Mouse (Mus musculus): ENCODE results near the gene Angptl7. TPM values are rescaled to one million over a fixed set of nuclear protein-coding genes. Genes with fewer than 3 reads are reported as not detected.

Gene Angptl7
- polyA plus RNA-seq, 1 experiment from 2014 or later = 0.43 TPM

- H3K9me3 ChIP-seq (replicated peaks; ENCODE audit: control insufficient read depth, low read length, poor library complexity, severe bottlenecking) = no peaks in the 10 kb centered on the region
- H3K4me1 ChIP-seq (ENCODE audit: control insufficient read depth, insufficient read depth, low read length) = peaks cover 42% of the 10 kb centered on the region
- ATAC-seq = peak; percentile 97
- under 1% methylated on average over 56 of the region's 56 CpGs for WGBS
- H3K27ac ChIP-seq (ENCODE audit: low read length) = peak within 1 kb of the TSS; percentile 82
- peaks cover 11% of the 10 kb centered on the region; the same call in 1 of the 2 replicates for H3K36me3 ChIP-seq (ENCODE audit: control insufficient read depth, insufficient read depth, low read length)
- H3K4me3 ChIP-seq (ENCODE audit: low read depth, low read length) = peak within 1 kb of the TSS; percentile 87
- H3K4me2 ChIP-seq (ENCODE audit: low read length) = peak within 1 kb of the TSS; percentile 60
- H3K9ac ChIP-seq (ENCODE audit: low read depth, low read length) = peak within 1 kb of the TSS; percentile 92
- no peaks in the 10 kb centered on the region for H3K27me3 ChIP-seq (ENCODE audit: control insufficient read depth, insufficient read depth, low read depth, low read length)
Measured at GRCm38 (mm10) chr4:148448179-148448852, 51.9 kb downstream of the Angptl7 start, which contains the start of gene Mtor. Mtor (plus strand) TSS chr4:148448611.

Other genes starting within 250 kb of the Angptl7 start
- 12.4 and 12.7 TPM in 2 replicates for gene Disp3, start 212.5 kb downstream of the Angptl7 start, polyA plus RNA-seq (2015; fragmentation: Nextera tagmentation; extraction: Ambion mirVana)
- 19.8 and 20.5 TPM in 2 replicates for gene Ubiad1, start 55.7 kb downstream of the Angptl7 start, polyA plus RNA-seq (2015; fragmentation: Nextera tagmentation; extraction: Ambion mirVana)
- gene Mtor, start 51.8 kb downstream of the Angptl7 start, polyA plus RNA-seq (2015; fragmentation: Nextera tagmentation; extraction: Ambion mirVana) = 23.0 and 24.4 TPM in 2 replicates
- 92.3 and 93.1 TPM in 2 replicates for gene Exosc10, start 58.0 kb upstream of the Angptl7 start, polyA plus RNA-seq (2015; fragmentation: Nextera tagmentation; extraction: Ambion mirVana)
- 147 and 162 TPM in 2 replicates for gene Srm, start 91.0 kb upstream of the Angptl7 start, polyA plus RNA-seq (2015; fragmentation: Nextera tagmentation; extraction: Ambion mirVana)
- gene Masp2, start 102.1 kb upstream of the Angptl7 start, polyA plus RNA-seq (2015; fragmentation: Nextera tagmentation; extraction: Ambion mirVana) = 1.2 TPM in 2 replicates
- gene Tardbp, start 126.6 kb upstream of the Angptl7 start, polyA plus RNA-seq (2015; fragmentation: Nextera tagmentation; extraction: Ambion mirVana) = 166 and 198 TPM in 2 replicates
- gene Gm572, start 142.9 kb upstream of the Angptl7 start, polyA plus RNA-seq (2015; fragmentation: Nextera tagmentation; extraction: Ambion mirVana) = not detected in 2 replicates

Data from midbrain, embryonic 16.5 days (tissue).